Mouse (Mus musculus) kidney, adult 11 months (tissue): Measurements from ENCODE around the gene Cdhr3.
"Not testable (repeated sequence)": the region's sequence is repeated elsewhere in the genome, so short reads cannot be mapped to it uniquely, and the experiment has no call there.

Source experiments
- DNase-seq: peaks from one replicate; pipeline ENCODE4 v3.0.0; 2022

The Cdhr3 gene

DNA sequence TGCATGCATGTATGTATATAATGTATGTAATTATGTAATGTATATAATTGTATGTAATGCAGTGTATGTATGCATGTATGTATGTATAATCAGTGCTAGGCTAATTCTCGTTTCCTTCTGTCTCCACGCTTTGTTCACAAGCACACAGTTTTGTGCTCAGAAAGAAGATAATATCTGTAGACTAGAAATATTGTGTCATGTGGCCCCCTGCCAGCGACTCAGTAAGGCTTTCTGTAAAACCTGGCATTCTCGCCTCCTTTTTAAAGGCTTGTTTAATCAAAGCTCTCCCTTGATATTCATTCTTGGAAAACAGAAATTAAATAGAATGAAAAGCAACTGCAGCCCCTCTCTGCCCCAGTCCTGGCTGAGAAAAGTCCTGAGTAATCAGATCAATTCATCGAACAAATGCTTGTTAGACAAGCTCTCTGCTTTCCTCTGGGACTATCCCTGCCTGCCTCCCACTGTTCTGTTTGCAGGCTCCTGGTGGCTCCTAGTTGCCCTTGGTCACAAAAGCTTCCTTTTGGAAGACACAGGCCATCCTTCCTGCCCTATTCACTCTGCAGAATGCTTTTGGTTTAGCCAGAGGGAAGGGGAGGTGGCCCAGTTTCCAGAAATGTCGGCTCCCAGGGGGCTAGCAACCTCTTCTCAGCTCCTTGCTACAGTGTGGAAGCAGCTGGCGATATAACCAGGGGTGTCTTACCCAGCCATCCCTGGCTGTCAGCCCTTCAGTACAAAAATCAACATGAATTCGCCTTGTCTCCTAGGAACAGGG is 20.6 kb downstream of the Cdhr3 start:
- no peak for DNase-seq

DNA sequence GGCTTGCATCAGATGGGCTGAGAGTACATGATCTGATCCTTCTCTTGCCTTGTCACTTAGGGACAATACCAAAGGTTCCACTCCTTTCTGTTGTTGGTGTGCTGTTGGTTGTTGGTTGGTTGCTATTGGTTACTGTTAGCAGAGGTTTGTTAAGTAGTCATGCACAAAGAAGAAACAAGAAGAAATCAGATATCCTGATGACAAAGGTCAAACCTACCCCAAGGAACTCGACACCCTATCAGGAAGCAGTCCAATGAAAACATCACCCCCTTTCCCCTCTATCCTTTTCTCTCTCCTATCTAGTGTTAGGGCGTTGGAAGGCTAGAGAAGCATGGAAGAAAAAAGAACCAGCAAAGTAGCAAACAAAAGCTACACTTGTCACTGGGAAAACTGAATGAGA is 23.7 kb downstream of the Cdhr3 start:
- no peak for DNase-seq

DNA sequence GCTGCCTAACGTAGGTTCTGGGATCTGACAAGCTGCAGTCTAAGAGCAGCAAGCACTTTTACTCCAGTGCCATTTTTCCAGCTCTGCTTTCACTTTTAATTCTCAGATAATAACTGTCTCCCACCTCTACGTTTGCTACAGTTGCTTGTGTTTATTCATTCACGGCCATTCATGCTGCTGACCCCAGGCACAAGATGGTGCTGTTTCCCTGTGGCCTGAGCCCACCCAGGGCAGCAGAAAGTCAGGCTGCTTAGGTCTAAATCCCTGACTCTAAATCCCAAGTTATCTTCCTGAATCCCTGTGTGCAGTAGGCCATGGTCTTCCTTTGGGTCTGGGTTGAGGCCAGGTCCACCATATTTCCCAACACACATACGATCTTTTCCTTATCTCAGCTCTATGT is 26.3 kb downstream of the Cdhr3 start:
- no peak for DNase-seq

DNA sequence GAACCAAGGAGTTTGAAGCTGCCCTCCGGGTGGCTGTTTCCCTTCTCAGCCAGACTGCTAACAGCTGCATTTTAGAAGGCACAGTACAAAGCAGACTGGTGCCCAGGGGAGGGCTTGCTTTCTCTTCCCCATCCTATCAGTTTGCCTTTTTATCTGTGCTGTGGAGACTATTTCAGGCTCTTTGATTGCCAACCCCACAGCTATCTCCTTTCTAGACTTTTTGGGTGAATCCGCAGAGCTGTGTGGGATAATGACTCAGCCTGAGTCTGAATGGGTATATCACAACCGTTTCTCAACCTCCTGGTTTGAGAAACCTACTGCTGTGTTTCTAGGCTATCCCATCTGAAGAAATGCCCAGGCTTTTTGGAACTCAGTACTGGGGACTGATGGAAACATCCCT is 27.5 kb downstream of the Cdhr3 start:
- DNase-seq, result no peak

DNA sequence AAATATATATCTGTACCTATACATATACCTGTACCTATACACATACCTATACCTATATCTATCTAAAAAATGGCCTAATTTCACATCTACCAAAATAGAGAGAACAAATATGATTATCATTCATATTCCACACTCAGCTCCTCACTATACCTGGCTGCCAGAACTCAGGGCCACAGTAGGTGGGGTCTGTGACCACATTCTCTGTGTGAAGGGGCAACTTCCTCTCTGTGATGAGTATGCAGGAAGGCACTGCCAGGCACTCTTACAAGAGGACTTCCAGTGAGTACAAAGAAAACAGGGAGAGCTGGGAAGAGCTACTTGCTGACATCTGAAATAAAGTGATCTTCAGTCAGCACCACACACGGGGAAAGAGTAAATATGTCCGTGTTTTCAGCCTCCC is 28.4 kb downstream of the Cdhr3 start:
- no peak for DNase-seq

DNA sequence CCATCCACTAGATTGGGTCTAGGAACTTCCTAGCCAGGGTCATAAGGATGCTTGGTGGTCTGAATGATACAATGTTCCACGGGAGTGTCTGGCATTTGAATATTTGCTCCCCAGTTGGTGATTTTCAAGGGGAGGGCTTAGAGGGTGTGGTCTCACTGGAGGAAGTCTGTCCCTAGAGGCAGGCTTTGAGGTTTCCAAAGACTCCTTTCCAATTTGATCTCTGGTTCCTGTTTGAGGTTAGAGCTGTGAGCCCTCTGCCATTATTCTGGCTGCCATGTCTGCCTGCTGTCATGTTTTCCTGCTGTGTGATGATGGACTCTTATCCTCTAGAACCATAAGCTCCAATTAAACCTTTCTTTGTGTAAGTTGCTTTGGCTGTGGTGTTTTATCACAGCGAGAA is 29.4 kb downstream of the Cdhr3 start:
- no peak for DNase-seq

DNA sequence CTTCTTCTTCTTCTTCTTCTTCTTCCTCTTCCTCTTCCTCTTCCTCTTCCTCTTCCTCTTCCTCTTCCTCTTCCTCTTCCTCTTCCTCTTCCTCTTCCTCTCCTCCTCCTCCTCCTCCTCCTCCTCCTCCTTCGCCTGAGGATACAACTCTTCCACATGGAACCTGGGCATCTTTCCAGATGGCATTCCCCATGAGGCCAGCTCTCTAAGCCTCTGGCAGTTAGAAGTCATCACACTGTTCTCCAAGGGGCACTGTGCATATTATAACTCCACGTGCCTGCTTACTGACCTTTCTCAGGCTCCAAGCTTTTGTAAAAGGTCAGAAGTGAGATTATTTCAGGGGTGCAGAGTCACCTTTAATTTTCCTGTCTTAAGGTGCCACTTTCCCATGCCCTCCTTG is 30.3 kb downstream of the Cdhr3 start:
- DNase-seq, result not testable (repeated sequence)

DNA sequence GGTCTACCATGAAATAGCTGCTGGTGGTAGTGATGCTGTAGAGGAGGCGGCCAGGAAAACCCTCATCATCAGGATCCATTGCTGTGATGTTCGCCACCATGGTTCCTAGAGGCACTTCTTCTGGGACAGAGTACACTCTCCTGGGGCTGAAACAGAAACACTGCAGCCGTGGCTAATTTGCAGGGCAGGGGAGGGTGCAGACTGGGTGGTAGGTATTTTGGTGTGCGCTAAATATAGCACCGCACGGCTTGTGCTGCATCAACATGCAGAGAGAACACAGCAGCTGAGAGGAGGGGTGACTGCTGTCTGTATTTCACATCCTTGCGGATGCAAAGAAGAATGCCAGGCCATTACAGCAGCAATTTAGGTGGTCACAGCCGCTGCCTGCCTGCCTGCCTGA is 31.0 kb downstream of the Cdhr3 start:
- DNase-seq, result no peak

DNA sequence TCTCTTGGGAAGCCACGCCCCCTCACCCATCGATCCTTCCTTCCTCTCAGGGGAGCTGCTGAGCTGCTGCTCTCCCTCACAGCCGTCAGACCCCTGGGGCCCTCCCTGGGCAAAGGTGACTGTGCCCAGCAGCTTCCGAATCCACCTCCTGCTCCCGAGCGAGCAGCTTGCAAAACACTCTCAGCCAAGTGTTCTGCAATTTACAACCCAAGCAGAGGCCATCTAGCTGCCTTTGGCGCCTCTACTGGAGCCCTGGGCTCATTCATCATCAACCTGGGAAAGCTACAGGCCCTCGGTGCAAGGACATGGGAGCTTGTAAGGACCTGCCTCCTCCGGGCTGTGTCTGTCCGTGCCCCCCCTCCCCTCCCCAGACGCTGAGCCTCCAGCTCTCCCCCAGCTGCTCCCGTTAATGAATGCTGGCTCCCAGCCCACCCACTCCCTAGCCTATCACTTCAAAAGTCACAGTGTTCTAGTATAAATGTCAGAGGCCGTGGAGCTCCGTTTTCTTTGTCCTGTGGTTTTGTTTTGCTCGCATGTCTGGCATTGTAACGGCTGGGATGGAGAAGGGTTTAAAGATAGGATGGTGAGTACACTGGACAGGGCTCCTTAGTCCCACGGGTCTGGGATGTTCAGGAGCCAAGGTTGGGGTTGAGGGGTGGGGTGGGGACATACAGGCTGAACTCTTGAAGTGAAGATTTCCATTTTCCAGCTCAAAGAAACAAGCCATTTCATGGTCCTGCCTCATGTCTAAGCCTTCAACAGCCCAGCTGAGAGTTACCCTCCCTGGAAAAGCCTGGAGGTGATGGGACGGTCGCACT is 35.2 kb downstream of the Cdhr3 start:
- peak; percentile 20 for DNase-seq

DNA sequence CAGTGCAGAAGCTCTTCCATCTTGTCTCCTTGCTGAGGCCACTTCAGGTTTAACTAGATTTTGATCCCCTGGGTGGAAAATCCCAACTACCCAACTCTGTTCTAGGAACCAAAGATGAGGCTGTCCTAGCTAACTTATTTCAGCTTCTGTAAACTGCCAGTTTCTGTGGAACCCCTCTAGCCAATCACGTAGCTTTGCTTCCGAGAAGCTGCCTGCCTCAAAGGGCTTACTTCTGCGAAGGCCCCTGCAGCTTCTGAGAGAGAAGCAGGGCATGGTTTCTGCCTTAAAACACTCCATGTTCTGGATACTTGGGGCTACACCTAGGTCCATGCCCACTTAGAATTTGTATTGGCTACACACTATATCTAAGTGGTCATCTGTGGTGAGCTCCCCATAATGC is 36.1 kb downstream of the Cdhr3 start:
- no peak for DNase-seq

DNA sequence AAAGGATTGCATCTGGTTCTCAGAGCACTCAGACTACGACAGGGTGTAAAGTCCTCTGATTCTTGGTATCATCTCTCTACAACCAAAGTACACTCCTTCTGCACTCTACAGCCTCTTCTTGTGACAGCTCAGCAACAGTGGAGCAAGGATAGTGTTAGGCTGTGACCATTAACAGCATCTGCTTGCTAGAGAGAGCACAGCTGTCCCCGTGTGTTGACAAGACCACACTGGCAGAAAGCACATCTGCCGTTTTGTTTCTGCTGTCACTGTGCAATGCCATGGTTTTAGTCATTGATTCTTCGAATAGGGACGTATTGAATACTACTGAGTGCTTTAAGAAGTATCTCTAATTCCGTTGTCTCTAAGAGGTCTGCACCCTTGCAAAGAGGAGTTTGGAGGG is 36.6 kb downstream of the Cdhr3 start:
- no peak for DNase-seq

DNA sequence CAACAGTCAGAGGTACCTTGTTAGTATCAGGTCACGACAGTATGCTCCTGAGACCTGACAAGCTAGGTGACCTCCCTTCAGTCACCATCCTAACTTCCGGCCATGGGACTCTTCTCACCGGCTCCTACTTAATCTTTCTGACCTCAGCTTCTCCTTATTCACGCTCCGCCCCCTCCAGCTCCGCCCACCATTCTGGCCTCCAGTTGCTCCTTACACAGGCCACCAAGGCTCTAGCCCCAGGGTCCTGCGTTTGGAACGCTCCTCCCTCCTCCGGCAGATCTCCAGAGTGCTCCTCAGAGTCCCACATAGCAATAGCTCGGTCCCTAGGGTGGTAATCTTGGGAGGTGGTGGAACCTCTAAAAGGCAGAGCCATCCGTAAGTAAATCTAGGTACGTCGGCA is 38.9 kb downstream of the Cdhr3 start:
- DNase-seq, result no peak

DNA sequence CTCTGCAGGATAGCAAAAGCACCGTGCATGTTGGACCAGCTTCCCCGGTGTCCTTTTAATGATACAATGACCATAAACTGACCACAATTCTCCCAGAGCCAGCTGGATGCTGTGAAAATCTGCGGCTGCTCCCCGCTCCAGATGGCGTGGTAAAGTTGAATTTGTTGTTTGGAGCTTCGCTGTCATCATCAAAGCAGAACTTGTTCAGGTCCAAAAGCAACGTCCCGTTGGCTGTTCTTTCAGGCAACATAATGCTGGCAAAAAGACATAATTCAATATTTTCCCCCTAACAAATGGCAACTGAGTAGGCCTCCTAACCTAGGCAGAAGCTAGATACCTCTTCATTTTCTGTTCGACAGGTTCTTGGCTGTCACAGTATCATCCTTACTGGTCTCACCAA is 39.4 kb downstream of the Cdhr3 start:
- DNase-seq, result no peak

DNA sequence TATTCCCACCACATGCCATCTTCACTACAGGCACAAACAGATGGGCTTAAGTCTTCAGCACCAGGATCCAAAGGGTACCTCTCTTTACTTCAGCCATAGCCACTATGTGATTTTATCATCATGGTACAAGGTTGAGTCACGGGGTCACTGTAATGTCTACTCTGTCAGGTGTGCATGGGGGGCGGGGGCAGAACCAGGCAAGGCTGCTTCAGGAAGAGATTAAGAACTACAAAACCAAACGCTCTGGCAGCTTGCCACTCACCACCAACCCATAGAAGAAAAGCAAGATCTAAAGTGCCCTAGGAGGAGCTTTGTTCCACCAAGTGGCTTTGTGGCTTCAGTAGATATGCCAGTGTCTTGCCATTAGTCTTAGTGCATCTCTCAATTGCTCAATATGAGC is 44.3 kb downstream of the Cdhr3 start:
- no peak for DNase-seq

DNA sequence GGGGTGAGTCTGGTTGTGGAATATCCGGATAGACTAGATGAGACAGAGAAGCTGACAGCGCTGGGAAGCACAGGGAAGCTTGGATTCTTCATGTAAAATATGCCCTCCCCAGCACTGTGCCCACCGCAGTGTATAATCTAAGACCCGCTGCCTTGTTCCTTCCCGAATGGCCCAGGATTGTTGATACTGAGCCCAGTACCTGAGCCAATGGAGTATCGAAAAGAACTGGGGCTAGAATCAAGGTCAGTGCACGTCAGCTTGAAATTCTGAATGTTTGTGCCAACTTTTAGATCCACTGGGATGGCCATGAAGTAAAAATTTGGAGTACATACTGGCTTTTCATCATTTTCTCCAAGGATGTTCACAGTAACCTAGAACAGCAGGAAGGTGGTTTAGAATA is 46.2 kb downstream of the Cdhr3 start:
- DNase-seq, result no peak

DNA sequence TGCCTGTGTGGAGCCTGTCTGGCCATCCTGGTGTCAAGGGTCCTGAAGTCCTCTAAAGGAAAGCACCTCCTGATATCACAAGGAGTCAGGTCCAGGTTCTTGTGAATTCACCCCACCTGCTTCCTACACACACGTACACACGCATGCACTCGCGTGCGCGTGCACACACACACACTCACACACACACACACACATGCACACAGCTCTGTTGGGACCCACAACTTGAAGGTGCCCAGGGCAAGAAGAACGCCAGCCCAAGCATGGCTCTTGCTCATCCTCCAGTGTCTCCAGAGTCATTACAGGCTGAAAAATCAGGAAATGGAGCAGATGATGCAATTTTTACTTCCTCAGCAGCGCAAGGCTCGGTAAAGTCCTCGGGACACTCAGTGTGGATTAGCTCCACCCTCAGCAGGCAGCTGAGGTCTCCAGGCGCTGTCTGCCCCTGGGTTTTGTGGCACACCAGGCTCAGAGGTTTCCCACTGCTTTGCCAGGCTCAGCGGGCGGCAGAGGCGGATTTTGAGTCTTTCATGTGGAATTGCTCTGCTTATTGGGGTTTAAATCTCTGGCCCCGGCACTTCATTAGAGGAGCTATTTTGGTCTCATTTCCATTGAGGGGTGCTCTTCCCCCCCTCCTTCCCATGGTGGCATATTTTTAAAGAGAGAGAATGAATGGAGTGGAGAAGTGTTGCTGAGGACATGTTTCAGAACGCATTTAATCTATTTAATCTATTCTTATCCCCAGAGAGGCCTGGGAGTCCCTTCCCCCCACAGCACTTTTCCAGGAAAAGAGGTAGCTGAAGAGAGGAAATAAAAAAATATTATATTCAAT is 46.9 kb downstream of the Cdhr3 start:
- DNase-seq, result no peak

DNA sequence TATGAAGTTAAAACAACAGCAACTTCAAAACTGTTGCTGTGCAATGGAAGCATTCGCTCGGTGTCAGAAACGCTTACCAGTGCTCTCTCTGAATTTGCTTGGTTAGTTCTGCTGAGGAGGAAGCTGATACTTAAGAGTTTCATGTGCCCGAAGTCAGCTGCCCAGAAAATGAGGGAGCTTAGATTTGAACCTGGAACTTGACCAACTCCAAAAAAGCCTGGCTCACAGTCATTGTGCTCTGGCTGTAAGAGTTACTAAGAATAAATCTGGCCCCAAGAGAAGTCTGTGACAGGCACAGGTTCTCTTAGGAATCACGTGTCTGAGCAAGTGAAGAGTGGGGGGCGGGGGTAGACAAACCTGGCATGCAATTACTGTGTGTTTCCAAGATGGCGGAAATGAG is 51.2 kb downstream of the Cdhr3 start:
- DNase-seq, result no peak

DNA sequence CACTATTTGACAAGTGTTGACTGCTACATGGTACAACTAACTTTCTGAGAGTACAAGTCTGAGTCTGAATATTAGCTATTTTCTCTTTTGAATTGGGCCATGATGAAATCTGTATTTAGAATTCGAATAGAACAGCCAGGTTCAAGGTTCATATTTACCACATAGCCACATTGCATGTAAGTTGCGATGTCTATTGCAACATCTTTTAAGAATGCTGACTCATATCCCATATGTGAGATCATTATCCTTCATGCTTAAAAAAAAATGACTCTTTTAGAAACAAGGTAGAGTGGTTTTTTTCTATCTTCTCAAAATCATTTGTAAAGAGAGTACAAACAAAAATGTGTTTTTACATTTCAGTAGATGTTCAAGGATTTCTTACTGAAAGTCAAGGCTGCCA is 51.9 kb downstream of the Cdhr3 start:
- no peak for DNase-seq

DNA sequence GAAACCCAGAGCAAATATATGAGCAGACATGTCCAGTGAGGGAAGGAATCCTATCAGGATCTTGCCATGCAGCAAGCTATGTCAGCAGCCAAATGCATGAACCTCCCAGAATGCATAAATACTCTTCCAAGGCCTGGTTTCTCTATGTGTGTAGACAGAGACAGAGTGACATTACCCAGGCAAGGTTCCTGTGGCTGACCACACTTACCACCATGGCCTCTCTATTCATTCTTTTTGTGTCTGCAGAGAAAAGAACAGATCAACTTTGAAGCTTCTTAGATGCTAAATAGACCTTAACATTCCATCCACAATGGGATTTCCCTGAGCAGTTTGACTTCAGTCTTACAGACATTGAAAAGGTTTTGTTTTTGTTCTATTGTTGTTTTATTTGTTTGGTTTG is 54.0 kb downstream of the Cdhr3 start:
- no peak for DNase-seq

DNA sequence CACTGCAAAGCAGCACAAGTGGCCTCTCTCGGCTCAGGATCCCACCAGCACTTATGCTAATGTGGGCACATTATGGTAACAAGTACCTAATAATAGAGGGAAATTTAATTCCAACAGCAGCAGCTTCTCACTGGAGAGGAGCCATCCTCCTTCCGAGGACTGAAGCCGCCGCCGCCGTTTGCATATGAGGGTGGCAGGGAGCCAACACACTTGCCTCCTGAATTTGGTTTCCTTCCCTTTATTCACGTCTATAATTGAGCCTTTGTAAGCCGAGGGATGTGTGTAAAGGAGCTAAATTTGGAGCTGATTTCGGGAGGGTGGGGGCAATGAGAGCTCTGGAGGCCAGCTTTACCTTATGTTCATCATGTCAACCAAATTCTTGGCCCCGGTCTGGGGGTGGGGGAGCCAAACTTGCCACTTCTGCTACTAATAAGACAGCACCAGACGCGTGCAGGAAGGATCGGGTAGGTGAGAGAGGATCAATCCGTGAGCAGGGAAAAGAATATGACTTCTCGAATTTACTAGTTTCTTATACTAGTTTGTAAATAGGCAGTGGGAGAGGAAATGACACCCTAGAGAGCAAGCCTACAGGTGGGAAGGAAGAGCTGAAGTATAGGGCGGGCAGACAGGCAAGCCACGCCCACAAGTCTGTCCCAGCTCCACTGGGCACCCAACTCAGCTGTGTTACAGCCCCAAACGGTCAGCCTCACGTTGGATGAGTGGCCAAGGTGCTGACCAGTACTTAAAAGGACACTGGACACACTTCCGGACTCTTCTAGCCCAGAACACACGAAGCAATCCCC is 56.8 kb downstream of the Cdhr3 start:
- DNase-seq, result no peak

DNA sequence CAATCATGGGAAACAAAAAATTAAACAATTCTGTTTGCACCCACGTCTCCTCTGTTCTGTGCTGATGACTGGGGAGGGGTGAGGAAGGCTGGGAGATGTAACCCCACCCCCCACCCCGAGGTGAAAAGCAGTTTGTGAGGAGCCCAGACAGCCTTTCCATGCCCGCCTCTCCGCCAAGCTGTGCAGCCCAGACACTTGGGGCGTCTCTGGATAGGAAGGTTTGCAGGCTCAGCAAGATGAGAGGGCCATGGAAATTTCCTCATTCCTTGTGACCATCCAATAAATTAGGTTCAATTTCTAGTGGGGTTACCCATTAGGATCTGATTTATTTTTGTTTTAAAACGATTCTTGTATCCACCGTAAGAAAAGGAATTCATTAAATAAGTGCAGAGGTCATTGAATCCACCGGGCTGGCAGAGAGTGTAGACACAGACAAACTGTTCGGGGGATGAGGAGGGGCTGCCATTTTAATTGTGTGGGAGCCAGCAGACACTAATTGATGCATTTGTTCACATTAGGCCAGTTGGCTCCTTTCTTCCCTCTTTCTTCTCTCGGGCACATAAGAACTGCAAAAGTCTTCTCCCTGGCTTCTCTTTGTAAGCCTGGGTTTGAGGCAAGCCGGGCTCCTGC is 57.5 kb downstream of the Cdhr3 start:
- no peak for DNase-seq

DNA sequence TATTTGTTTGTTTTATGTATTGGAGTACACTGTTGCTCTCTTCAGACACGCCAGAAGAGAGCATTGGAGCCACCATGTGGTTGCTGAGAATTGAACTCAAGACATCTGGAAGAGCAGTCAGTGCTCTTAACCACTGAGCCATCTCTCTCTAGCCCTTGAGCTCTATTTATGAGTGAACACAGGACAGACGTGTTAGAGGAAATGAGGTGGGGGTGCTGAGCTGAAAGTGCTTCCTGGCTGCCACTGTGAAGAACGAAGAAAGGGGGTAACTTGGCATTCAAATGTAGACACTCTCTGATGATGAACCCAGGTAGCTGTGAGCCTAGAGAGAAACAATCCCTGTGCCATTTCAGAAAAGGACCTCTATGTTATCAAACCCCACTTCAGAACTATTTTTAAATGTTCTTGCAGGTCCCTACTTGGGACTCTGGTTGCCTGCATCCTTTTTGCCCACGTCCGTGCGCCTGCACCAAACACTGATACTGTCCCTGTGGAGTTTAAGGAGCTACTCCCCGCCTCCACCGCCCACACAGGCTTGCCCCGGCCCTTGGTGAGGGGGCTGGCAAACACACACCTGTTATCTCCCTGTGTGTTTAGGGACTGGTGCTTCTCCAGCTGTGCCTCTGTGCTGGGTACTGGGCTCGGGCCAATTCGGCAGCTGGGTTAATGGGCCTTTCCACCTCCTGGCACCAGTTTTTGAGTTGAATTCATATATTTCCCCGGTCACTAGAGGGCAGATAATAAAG is 58.2 kb downstream of the Cdhr3 start:
- DNase-seq, result no peak
